Mouse (Mus musculus): Measurements from ENCODE around the gene Atg16l2.

Atg16l2 gene

GRCm38 (mm10) chr7:101321218-101321827 lies 19.3 kb upstream of the Atg16l2 start:
- DNase-seq (ENCODE audit: low spot score in 2 of 2), result no peak

DNA sequence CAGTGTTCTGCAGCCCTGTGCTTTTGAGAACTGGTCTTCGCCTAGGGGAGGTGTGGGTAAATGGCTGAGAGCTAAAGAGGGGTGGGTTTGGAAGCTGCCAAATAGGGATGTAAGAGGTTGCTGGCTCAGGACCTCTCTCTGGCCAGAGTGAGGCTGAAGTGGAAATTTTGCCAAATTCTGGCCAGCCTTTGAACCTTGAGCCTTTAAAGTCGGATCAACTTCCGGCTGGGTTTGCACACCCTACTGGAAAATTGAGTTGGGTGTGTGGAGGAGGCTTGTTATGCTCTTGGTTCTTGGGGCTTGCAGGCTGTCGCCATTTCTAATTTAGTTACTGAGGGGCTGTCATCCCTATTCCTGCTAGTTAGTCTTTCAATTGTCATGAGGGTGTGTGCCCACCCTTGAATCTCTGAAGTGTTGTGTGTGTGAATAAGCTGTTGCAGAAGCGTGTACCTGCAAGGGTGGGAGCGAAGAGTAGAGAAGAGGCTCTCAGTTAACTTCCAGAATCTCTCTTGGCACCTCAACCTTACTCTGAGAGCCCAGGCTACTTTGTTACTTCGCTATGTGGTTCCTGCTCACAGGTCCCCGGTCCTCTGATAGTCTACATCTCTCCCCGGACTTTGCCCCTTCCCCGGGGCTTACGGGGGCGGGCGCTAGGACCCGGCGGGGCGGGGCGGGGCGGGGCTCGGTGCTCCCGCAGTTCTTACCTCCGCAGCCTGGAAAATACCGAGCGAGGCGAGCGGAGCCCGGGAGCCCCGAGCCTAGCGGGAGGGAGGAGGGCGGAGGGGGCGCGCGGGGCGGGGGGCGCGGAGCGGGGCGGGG lies 18.6 kb upstream of the Atg16l2 start:
- no peak for DNase-seq (ENCODE audit: low spot score in 2 of 2)

DNA sequence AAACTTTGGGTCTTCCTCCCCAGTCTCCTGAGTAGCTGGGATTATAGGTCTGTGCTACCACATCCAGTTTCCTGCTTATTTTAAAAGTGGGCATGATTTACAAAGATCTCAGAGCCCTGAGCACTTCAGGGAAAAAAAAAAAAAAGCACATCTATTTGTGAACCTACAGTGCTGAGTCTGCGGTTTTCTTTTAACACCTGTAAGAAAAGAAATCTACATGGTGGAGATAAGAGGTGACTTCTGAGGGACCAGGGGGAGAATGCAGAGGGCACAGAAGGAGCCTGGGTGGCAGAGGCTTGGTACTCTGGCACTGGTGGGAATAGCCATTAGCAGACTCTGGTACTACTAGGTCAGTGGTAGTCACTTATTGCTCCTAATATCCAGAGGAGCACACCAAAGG lies 17.7 kb upstream of the Atg16l2 start:
- DNase-seq (ENCODE audit: low spot score in 2 of 2), result no peak

- no peak for DNase-seq (ENCODE audit: low spot score in 2 of 2)
These were observed 16.8 kb upstream of the Atg16l2 start for GRCm38 (mm10) chr7:101318848-101319247.

- DNase-seq (ENCODE audit: low spot score in 2 of 2), result no peak
These were observed 15.0 kb upstream of the Atg16l2 start, which contains the start of gene Stard10 for GRCm38 (mm10) chr7:101317014-101317413. TSS of gene Stard10 (plus strand) at chr7:101317086.

DNA sequence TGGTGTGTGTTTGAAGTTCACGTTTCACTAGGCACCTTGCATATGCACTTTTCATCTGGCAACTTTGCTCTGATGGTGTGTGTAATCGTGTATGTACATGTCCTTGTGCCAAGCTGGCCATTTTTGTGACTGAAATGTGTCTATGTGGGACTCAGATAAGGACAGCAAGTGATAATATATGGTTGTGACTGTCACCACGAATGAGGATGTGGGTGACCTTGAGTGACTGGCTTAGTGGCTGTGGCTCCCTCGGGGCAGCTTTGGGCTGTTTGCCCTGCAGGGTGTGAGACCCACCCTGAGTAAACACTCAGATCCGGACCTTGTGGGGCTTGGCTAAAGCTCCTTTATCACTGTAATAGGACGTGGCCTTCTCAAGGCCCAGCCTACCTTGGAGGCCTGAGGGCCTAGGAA lies 14.5 kb upstream of the Atg16l2 start:
- DNase-seq (ENCODE audit: low spot score in 2 of 2), result no peak

DNA sequence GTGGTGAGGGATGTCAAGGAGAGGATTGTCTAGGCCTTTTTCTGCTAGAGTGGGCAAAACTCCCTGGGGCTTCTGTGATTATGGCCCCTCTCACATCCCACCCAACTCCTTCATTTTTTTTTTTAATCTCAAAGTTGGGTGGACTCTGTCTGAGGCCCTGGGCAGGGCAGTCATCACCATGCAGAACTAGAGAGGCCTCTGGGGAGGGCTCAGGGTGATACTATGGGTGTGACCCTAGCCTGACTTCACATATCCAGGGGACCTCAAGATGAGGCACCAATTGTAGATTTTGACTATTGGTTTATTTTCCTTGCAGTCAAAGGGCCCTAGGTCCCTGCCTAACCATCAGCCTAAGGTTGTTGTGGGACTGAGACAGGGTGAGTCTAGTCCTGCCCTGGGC lies 13.6 kb upstream of the Atg16l2 start:
- no peak for DNase-seq (ENCODE audit: low spot score in 2 of 2)

DNA sequence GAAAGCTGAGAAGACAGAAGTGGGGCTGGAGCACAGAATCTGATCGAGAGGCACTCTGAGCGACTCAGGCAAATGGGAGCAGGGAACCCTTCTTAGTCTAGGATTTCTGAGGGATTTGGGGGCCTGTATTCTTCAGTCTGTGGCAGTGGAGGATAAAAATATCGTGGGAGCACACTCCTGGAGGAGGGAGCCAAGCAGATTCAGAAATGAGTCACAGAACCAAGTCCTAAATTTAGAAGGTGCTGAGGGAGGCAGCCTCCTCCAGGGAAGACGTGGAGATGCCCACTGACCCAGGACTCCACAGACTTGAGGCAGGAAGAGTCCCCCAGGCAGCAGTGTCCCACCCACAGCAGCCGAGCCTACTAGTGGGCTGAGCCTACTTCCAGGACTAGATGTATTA lies 12.3 kb upstream of the Atg16l2 start:
- peak; percentile 28 for DNase-seq (ENCODE audit: low spot score in 2 of 2)

GRCm38 (mm10) chr7:101313033-101313432 lies 11.0 kb upstream of the Atg16l2 start:
- no peak for DNase-seq (ENCODE audit: low spot score in 2 of 2)

- DNase-seq (ENCODE audit: low spot score in 2 of 2), result no peak
These were observed 9.0 kb upstream of the Atg16l2 start for GRCm38 (mm10) chr7:101311061-101311460.

DNA sequence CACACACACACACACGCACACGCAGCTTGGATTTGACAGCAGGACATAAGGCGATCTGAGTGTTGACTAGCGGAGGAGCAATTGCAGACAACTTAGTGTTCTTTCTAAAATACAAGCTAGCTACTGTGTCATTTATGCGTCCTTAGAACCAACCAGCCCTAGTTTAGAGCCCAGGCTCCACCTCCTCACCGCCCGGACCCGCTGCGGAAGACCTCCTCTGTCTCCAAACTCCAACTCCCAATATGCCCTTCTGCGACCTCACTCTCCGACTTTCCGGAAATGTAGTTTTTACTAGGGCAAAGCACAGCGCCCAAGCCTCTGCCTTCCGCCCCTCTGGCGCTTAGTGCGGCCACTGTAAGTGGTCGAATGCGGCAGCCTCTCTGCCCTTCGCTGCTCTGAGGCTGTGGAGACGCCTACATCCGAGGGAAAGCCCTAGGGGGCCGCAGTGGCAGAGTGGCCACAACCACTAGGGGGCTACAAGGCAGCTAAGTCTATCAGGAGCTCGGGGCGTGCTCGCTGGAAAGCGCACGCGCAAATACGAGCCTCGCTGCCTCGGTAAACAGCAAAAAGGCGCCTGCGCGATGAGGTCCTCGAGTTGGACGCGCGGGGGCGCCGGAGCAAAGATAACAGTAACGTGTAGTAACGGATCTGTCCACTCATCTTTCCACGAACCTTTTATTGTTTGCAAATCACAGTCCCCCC lies 8.4 kb upstream of the Atg16l2 start:
- DNase-seq (ENCODE audit: low spot score in 2 of 2), result peak; percentile 96 to 97

DNA sequence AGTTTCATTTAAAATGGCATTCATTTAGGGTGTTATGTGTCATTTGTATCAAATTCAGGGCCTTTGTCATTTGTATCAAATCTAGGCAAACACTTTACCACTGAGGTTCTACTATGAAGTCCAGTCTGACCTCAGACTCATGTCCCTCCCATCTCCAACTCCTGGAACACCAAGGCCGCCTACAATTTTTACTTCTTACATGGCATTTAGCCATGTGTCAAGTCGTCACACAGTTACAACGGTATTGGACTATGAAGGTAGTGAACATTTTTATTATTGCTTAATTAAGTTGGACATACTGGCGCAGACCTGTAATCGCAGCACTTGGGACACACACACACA lies 7.9 kb upstream of the Atg16l2 start:
- DNase-seq (ENCODE audit: low spot score in 2 of 2), result no peak

DNA sequence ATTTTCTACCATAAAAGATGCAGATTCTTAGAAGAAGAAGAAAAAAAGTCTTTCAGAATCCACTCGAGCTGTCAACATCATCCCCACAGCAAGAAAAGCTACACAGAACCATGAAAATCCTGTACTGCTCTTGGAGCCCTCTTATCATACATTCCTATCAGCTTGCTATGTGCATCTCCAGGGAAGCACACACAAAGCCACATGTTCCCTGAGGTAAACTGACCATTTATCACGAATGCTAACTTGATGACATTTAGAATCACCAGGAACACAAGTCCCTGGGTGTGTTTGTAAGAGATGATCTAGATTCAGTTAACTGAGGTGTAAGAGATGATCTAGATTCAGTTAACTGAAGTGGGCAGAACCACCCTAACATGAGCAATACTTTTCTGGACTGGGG lies 4.8 kb upstream of the Atg16l2 start:
- no peak for DNase-seq (ENCODE audit: low spot score in 2 of 2)

DNA sequence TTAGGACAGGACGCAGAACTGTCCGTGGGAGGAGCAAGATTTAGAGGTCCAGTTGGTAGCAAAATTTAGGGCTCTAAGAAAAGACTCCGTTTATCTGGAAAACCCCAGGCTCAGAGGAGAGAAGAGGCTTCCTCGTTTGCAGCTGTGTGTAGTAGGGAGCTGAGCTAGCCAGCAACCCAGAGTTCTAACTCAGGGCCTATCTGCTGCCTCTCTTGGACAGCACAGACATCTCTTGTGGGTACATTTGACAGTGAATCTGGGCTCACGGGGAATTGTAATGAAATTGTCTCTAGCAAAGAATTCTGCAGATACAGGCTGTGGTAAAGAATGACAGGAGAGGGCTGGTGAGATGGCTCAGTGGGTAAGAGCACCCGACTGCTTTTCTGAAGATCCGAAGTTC lies 640 bp upstream of the Atg16l2 start:
- DNase-seq (ENCODE audit: low spot score in 2 of 2), result no peak

DNA sequence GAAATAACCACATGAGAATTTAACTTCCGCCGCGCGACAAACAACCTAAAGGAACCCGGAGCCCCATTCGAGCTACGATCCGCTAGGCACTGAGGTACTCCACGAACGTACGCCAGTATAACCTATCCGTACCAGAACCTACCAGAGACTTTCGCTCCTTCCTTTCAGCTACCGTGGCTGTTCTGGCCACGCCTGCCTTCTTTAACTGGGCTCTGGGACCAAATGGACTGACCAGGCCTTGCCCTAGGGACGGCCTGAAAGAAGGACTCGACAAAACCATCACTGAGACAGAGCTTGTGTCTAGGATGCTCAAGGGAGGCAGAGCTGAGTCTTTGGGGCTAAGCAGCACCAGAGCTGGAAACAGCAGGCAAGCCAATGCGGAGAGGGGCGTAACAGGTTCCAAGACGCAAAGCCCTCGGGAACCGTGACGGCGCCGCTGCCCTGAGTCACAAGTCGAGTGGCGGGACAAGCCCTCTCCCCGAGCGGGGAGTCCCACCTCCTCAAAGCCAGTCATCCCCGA lies 630 bp downstream of the Atg16l2 start:
- peak in 1 of 2 experiments; percentile 32 for DNase-seq (ENCODE audit: low spot score in 2 of 2)

DNA sequence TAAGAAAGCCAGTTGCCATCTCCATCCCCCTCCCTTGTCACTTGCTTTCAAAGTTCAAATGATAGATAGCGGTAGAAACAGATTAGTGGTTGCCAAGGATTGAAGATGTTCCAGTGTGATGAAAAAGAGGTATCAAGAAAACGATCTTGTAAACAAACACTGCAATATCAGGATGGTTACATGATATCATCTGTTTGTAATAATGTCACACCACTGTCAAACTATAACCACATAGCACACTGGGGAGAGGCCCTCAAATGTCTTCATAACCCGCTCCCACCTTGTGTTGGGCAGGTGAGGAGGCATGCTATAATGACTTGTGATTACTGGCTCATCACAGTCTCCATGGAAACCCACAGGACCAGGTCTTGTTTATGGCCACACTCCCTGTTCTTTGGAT lies 3.7 kb downstream of the Atg16l2 start:
- DNase-seq (ENCODE audit: low spot score in 2 of 2), result no peak

GRCm38 (mm10) chr7:101297023-101297405 lies 5.0 kb downstream of the Atg16l2 start:
- no peak for DNase-seq (ENCODE audit: low spot score in 2 of 2)

DNA sequence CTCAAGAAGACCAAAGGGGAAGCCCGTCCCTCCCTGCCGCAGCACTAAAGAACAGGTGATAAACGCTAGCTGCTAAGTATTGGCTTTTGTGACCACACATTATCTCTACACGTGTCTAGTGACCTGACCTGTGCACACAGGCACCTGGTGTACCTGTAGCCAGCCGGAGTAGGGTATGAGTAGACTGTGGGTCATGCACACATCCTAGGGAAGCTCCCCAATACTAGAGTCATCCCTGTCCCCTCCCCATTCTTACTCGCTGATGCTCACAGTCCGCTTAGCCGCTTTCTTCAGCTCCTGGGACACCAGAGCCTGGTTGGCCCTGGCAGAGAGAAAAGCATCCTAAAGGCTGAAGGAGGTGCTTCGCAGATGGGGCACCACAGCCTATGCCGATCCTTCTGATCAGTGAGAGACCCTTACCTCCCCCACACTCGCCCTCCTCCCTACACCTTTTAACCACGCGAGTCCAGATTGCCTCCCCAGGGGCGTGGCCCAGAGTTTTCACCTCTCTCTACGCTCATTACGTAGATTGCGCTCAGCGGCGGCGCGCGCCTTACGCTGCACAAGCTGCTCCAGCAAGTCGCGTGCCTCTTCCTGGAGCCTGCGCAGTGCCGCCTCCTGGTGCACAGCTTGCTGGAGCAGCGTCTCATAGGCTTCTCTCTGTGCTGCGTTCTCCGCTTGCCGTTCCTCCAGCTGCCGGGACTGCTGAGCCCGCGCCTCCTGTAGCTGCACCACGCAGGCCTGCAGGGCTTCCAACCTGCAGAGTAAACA lies 5.6 kb downstream of the Atg16l2 start:
- DNase-seq (ENCODE audit: low spot score in 2 of 2), result peak; percentile 79 to 84

DNA sequence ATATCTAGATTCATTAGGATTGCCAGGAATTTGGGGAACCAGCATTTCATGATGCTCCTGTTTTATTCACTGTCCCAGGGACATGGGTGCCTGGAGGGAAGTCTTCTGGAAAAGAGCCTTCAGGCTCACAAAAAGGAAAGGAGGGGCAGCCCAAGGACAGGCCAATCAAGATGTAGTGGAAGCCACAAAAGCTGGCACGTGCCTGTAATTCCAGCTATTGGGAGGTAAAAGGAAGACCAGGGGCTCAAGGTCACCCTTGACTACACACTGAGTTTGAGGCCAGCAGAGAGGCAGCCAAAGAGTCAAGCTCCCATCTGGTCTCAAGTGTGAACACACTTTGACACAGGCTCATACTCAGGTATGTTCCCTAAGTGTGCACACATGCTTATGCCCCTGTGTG lies 6.6 kb downstream of the Atg16l2 start:
- no peak for DNase-seq (ENCODE audit: low spot score in 2 of 2)

GRCm38 (mm10) chr7:101293611-101294010 lies 8.4 kb downstream of the Atg16l2 start:
- no peak for DNase-seq (ENCODE audit: low spot score in 2 of 2)

- no peak for DNase-seq (ENCODE audit: low spot score in 2 of 2)
These were observed 8.9 kb downstream of the Atg16l2 start for GRCm38 (mm10) chr7:101293138-101293537.

DNA sequence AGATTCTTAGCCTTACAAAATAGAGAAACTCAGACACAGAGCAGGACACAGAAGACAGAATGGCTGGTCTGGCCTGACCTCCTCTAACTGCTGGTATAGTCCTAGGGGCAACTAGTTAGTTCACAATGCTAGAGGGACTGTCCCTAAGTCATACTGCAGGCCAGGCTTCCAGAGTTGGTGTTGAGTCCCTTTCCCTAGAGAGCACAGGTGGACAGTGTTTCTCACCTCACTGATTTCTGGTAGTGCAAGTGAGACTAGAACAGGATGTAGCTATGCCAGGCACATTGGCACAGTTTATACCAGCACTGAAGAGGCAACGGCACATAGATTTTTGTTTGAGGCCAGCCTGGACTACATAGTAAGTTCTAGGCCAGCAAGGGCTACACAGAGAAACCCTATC lies 9.4 kb downstream of the Atg16l2 start:
- DNase-seq (ENCODE audit: low spot score in 2 of 2), result no peak

Data from frontal cortex, postnatal 25 days (tissue).